Mouse (Mus musculus) liver, embryonic 15.5 days (tissue): Measurements from ENCODE around the gene Mettl7a1. TPM values are rescaled to one million over a fixed set of nuclear protein-coding genes. Genes with fewer than 3 reads are reported as not detected.
"Not testable (repeated sequence)": the region's sequence is repeated elsewhere in the genome, so short reads cannot be mapped to it uniquely, and the experiment has no call there.

Experiments used
- ATAC-seq: fragments of 200-750 bp; cut with Nextera tagmentation; 2 replicates; pipeline ENCODE4 v1.8.0; 2017; ENCODE audit warnings: moderate number of reproducible peaks, mild to moderate bottlenecking, moderate library complexity; ENCODE audit not compliant: insufficient read depth
- H3K27ac ChIP-seq: fragments of 300-500 bp; sonication (generic); replicated peaks from 2 replicates; pipeline ENCODE4 v1.5.1; 2015; ENCODE audit warnings: mild to moderate bottlenecking, inconsistent platforms
- H3K27me3 ChIP-seq: fragments of 300-500 bp; sonication (generic); 2 replicates; pipeline ENCODE4 v1.6.1; 2015; ENCODE audit warnings: mild to moderate bottlenecking, inconsistent platforms
- H3K36me3 ChIP-seq: fragments of 300-500 bp; sonication (generic); replicated peaks from 2 replicates; pipeline ENCODE4 v1.6.1; 2015; ENCODE audit warnings: moderate library complexity, mild to moderate bottlenecking, inconsistent platforms
- H3K4me1 ChIP-seq: fragments of 300-500 bp; sonication (generic); replicated peaks from 2 replicates; pipeline ENCODE4 v1.6.1; 2015; ENCODE audit warnings: inconsistent platforms
- H3K4me2 ChIP-seq: fragments of 300-500 bp; sonication (generic); 2 replicates; pipeline ENCODE4 v1.6.1; 2015; ENCODE audit warnings: moderate library complexity, mild to moderate bottlenecking, inconsistent platforms
- H3K4me3 ChIP-seq: fragments of 300-500 bp; sonication (generic); replicated peaks from 2 replicates; pipeline ENCODE4 v1.5.1; 2015; ENCODE audit warnings: mild to moderate bottlenecking, inconsistent platforms
- H3K9ac ChIP-seq: fragments of 300-500 bp; sonication (generic); 2 replicates; pipeline ENCODE4 v1.6.1; 2015; ENCODE audit warnings: moderate library complexity, mild to moderate bottlenecking, inconsistent platforms
- H3K9me3 ChIP-seq: fragments of 300-500 bp; sonication (generic); replicated peaks from 2 replicates; pipeline ENCODE4 v1.6.1; 2016; ENCODE audit warnings: inconsistent platforms
- WGBS: fragments of 180-500 bp; shearing (Covaris S2); methylation state at CpG from one replicate; pipeline ENCODE4 v1.1.7; 2015; ENCODE audit warnings: mixed read lengths; ENCODE audit not compliant: insufficient replicate concordance; 5-methylcytosine and 5-hydroxymethylcytosine counted together
- polyA plus RNA-seq: library from polyadenylated mRNA; unstranded; fragments of >200 nt; fragmentation: Nextera tagmentation; extraction: Ambion mirVana; gene quantifications from 2 replicates; pipeline ENCODE4 v1.2.1, GENCODE M21; 2015

Mettl7a1 gene
- polyA plus RNA-seq: 8.9 and 9.7 TPM in 2 replicates

DNA sequence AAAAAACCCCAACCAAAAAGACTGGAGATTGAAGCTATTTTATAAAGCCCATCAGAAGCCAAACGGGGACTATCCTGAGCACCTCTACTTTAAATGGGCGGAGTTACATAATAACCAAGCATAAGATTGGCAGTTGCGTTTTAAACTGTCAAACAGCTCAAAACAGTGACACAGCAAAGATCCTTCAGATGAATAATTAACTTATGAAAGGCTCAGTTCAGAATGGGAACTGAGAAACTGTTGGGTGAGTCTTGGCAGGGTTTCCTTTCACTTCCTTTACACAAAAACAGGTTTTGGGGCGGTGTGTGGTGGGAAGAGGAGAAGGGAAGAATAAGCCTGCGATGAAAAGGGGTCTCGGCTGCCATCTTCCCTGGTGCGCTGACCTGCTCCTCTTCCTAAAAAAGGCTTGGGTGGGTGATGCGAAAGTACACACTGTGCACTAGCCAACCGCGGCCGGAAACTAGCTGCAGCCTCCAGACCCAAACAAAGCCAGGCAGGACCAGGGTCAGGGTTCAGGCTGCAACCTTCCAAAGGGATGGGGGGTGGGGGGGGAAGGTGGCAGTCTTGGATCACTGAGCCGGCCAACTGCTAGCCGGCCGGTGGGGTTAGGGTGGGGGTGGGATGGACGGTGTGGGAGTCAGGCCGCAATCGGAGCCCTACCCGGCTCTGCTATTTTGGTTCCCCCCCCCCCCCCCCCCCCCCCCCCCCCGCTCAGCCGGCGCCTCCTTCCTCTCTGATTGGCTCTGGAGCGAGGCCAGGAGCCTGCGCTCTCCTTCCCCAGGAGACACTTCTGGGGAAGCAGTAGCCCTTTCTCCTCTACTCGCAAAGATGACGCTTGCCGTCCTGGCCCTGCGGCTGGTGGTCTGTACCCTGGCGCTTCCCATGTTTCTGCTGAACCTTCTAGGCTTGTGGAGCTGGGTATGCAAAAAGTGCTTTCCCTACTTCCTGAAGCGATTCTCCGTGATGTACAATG, at the start of gene Mettl7a1:
Gene Mettl7a1, plus strand, starts transcription at position 122 of the 973 bp plus-strand sequence.
- H3K4me2 ChIP-seq: peak within 1 kb of the TSS; percentile 85
- H3K36me3 ChIP-seq: no peaks in the 10 kb centered on the region
- H3K27me3 ChIP-seq: no peaks in the 10 kb centered on the region
- H3K4me1 ChIP-seq: peaks cover 45% of the 10 kb centered on the region
- no peaks in the 10 kb centered on the region for H3K9me3 ChIP-seq
- WGBS: under 1% methylated on average over 24 of the region's 30 CpGs
- H3K27ac ChIP-seq: peak within 1 kb of the TSS; percentile 96
- H3K4me3 ChIP-seq: peak within 1 kb of the TSS; percentile 70
- H3K9ac ChIP-seq: peak within 1 kb of the TSS; percentile 64
- peak; percentile 78 for ATAC-seq

DNA sequence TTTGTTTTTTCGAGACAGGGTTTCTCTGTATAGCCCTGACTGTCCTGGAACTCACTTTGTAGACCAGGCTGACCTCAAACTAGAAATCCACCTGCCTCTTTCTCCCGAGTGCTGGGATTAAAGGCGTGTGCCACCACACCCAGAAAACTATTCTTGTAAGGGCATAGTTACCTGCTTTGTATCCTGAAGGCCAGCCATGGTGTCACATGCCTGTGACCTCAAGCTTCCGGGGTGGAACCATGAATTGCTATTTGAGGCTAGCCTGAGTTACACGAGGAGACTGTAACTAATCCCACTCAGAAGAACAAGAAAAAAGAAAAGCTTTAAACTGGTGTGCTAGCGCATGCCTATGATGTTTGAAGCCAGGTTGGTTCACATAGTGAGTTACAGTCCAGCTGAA, 47.6 kb upstream of the Mettl7a1 start:
- Histone ChIP-seq H3K36me3 (peaks cover 87% of the 10 kb centered on the region), H3K27me3 (no peaks in the 10 kb centered on the region), H3K27ac (no peak overlapping the region), H3K4me1 (no peaks in the 10 kb centered on the region), H3K4me3 (no peak overlapping the region), H3K9ac (no peak overlapping the region), H3K9me3 (no peaks in the 10 kb centered on the region), H3K4me2 (no peak overlapping the region)
- no peak for ATAC-seq
- WGBS: 80% methylated on average over 6 of the region's 6 CpGs

DNA sequence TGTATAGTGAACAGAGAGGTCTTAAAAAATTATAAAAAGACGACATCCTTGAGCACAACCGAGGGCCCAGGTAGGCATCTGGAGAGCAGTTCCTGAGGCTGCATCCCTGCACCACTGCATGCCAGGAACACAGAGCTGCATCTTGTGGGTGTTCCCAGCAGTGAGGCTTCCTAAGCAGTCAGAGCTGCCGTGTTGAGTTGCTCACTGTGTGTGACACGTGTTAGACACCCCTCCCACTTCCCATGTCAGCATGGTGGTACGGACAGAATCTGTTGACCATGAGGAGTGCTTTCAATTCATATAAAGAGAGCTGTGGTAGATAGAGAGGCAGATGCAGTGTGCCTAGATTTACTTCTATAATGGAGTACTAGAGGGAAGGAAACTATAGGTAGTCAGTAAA, 46.6 kb upstream of the Mettl7a1 start:
- Histone ChIP-seq H3K9me3 (no peaks in the 10 kb centered on the region), H3K4me2 (no peak overlapping the region), H3K36me3 (peaks cover 81% of the 10 kb centered on the region), H3K27me3 (no peaks in the 10 kb centered on the region), H3K4me3 (no peak overlapping the region), H3K4me1 (no peaks in the 10 kb centered on the region), H3K27ac (no peak overlapping the region), H3K9ac (no peak overlapping the region)
- ATAC-seq: no peak
- 77% methylated on average over 5 of the region's 5 CpGs for WGBS

DNA sequence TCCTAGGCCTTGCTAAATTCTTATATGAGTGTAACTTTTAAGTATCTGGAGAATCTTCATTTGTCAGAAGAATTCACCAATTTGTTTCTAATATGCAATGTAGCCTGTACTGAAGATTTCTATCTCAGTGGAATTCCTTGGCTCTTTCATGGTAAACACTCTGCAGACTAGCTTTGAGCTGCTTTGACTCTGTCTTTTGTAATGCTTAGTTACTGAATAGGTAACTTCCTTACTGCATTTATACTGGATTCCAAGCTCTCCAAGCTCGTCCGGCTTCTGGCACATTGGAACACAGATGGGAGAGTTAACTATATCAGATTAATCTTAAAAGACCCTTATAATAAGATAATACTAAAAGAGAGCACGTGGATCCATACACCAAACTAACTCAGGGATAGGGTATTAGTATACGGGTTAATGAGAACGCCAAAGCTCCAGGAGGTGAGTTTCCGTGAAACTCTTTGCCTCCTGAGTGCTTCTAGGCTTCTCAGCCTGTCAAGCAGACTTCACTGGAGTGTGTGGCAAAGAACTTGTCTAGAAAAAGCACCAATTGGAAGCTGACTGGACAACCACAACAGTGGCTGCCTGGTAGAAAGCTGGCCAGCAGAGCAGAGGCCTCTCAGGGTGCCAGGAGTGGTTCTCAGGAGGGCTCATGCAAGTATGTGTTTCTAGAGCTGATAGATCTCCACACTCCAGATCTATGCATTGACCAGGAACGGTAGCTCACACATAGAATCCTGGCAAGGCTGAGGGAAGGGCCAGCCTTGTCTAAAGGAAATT, 45.1 kb upstream of the Mettl7a1 start:
- Histone ChIP-seq H3K27me3 (no peaks in the 10 kb centered on the region), H3K9ac (no peak overlapping the region), H3K36me3 (peaks cover 67% of the 10 kb centered on the region), H3K27ac (no peak overlapping the region), H3K4me2 (no peak overlapping the region), H3K4me3 (no peak overlapping the region), H3K4me1 (no peaks in the 10 kb centered on the region), H3K9me3 (no peaks in the 10 kb centered on the region)
- 92% methylated on average over 7 of the region's 7 CpGs for WGBS
- no peak for ATAC-seq

DNA sequence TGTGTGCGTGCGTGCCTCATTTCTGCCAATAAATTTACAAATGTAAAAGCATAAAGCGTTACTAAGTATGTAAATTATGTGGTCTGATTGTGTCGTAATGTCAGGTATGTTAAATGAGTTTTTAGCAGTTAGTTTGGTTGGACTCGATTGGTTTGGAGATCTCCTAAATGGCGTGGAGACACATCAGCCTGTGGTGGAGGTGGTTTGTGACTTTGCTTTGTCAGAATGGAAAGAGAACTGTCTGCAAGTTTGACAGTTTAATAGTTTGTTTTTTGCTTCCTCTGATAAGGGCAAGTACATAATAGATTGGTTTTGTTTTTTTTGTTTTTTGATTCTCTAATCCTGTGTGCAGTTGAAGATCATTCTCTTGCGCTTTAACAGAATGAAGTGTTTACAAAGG, 43.6 kb upstream of the Mettl7a1 start:
- H3K4me2 ChIP-seq, H3K9ac ChIP-seq, H3K4me3 ChIP-seq, H3K9me3 ChIP-seq, H3K27me3 ChIP-seq, H3K27ac ChIP-seq, H3K4me1 ChIP-seq, ATAC-seq: not testable (repeated sequence)
- 82% methylated on average over 7 of the region's 7 CpGs for WGBS
- H3K36me3 ChIP-seq: peaks cover 52% of the 10 kb centered on the region

DNA sequence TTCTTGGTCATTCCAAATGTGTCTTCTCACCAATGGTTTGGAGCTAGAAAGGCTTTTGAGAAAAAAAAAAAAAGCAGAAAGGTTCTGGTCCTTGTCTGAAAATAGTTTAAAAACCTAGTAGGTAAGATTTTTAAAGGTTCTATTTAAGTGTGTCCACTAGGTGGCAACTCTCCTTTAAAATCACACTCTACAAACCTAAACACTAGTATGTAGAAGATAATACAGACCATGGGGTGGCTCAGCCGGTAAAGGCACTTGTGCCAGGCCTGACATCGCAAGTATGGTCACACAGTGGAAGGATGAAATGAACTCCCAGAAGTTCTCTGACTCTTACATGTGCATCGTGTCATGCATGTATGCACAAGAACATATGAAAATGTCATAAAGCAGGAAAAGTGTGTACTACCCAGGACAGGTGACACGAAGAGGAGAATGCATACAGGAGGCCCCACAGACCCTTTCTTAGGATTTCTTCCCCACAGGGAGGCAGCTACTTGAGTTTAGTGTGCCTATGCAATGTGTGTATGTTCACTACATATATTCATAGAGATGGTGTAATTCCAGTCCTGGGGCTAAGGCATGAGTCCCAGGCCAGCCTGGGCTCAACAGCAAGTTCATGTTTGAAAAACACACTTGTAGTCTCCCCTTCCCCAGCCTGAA, 40.6 kb upstream of the Mettl7a1 start:
- no peaks in the 10 kb centered on the region for H3K9me3 ChIP-seq
- no peak for ATAC-seq
- H3K4me3 ChIP-seq: no peak overlapping the region
- no peaks in the 10 kb centered on the region for H3K27me3 ChIP-seq
- WGBS: 40% methylated on average over 4 of the region's 4 CpGs
- H3K4me1 ChIP-seq: no peaks in the 10 kb centered on the region
- peaks cover 22% of the 10 kb centered on the region for H3K36me3 ChIP-seq
- H3K4me2 ChIP-seq: no peak overlapping the region
- no peak overlapping the region for H3K9ac ChIP-seq
- no peak overlapping the region for H3K27ac ChIP-seq

DNA sequence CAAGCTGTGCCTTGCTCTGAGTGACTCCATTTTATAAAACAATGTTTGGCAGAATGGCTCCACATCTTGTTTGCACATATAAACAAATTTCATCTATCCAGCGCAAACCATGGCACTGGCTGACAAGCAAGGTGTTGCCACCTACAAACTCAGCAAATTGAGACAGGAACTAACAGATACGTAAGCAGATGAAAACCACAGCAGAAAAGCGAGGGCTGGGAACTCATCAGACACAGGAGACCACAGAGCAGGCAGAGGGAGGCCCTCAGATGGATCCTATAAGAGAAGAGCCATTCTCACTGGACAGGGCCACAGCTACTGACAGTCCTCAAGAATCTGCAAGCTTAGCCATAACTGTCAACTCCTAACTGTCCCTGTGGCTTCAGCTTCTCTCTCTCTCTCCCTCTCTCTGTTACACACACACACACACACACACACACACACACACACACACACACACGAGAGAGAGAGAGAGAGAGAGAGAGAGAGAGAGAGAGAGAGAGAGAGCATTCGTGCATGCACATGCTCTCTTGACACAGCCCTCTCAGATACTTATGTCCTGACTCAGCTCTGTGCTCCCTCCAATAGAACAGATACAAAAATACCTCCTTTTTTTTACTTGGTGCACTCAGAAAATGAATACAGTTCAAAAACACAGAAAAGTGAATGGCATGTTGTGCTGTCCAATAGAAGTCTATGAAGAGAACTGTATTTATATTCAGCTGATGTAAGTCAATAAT, 38.2 kb upstream of the Mettl7a1 start:
- Histone ChIP-seq H3K4me3 (no peak overlapping the region), H3K4me2 (no peak overlapping the region), H3K9ac (no peak overlapping the region), H3K9me3 (no peaks in the 10 kb centered on the region), H3K27me3 (no peaks in the 10 kb centered on the region), H3K36me3 (peaks cover 9% of the 10 kb centered on the region), H3K4me1 (no peaks in the 10 kb centered on the region), H3K27ac (no peak overlapping the region)
- 68% methylated on average over 4 of the region's 5 CpGs for WGBS
- ATAC-seq: no peak

DNA sequence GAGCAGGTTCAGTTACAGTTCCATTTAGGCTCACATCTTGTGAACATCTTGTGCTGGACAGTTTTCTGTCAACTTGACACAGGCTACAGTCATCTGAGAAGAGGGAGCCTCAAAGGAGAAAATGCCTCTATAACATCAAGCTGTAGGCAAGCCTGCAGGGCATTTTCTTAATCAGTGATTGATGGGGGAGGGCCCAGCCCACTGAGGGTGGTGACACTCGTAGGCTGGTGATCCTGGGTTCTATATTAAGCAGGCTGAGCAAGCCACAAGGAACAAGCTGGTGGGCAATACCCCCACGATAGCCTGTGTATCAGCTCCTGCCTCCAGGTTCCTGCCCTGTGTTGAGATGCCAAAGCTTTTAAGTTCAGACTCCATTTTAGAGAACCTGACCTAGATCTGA, 35.0 kb upstream of the Mettl7a1 start:
- WGBS: 65% methylated on average over 2 of the region's 2 CpGs
- Histone ChIP-seq H3K4me3 (no peak overlapping the region), H3K27me3 (no peaks in the 10 kb centered on the region), H3K9ac (no peak overlapping the region), H3K4me1 (no peaks in the 10 kb centered on the region), H3K9me3 (no peaks in the 10 kb centered on the region), H3K4me2 (no peak overlapping the region), H3K27ac (no peak overlapping the region), H3K36me3 (no peaks in the 10 kb centered on the region)
- ATAC-seq: no peak

DNA sequence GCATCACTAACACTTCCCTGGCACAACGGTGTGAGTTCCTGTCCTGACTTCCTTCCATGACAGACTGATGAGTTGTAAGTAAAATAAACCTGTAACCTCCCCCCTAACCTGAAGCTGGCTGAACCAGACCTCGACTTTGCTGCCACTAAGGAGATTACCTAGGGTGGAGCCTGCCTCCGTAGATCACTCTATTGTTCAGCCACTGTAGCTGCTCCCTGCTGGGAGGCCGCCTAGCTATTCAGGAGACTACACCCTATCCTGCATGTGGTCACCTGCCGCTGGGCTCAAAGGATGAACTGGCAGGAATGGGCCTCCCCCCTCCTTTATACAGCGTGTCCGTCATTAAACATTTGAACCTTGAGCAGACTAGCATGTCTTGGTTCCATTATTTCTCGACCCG, 34.2 kb upstream of the Mettl7a1 start:
- H3K9ac ChIP-seq: no peak overlapping the region
- no peak overlapping the region for H3K4me3 ChIP-seq
- H3K4me2 ChIP-seq: no peak overlapping the region
- H3K4me1 ChIP-seq: no peaks in the 10 kb centered on the region
- H3K27ac ChIP-seq: no peak overlapping the region
- 36% methylated on average over 9 of the region's 9 CpGs for WGBS
- no peak for ATAC-seq
- H3K9me3 ChIP-seq: no peaks in the 10 kb centered on the region
- no peaks in the 10 kb centered on the region for H3K27me3 ChIP-seq
- H3K36me3 ChIP-seq: no peaks in the 10 kb centered on the region

DNA sequence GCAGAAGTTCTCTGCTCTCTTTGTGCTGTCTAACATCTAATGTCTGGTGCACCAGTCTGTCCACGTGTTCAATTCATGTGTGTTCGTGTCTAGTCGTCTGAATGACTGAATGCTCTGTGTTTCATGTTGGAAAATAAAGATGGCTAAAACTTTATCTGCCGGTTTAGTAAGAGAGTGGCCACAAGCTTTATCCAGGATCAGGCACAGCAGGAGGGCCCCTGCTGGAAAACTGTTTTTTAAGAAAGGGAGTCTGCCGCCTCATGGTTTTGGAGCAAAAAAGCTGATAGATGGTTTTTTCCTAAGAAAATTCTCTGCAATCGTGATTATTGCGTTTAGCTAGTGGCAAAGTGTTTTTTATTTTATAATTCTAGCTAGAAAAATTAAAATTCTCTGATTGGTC, 33.3 kb upstream of the Mettl7a1 start:
- not testable (repeated sequence) for H3K4me1 ChIP-seq, H3K27ac ChIP-seq, H3K36me3 ChIP-seq, H3K9ac ChIP-seq, H3K9me3 ChIP-seq, ATAC-seq, H3K27me3 ChIP-seq, H3K4me3 ChIP-seq, H3K4me2 ChIP-seq
- WGBS: 51% methylated on average over 7 of the region's 7 CpGs
